Mouse (Mus musculus): ENCODE data around the gene Sik3.

Gene Sik3

DNA sequence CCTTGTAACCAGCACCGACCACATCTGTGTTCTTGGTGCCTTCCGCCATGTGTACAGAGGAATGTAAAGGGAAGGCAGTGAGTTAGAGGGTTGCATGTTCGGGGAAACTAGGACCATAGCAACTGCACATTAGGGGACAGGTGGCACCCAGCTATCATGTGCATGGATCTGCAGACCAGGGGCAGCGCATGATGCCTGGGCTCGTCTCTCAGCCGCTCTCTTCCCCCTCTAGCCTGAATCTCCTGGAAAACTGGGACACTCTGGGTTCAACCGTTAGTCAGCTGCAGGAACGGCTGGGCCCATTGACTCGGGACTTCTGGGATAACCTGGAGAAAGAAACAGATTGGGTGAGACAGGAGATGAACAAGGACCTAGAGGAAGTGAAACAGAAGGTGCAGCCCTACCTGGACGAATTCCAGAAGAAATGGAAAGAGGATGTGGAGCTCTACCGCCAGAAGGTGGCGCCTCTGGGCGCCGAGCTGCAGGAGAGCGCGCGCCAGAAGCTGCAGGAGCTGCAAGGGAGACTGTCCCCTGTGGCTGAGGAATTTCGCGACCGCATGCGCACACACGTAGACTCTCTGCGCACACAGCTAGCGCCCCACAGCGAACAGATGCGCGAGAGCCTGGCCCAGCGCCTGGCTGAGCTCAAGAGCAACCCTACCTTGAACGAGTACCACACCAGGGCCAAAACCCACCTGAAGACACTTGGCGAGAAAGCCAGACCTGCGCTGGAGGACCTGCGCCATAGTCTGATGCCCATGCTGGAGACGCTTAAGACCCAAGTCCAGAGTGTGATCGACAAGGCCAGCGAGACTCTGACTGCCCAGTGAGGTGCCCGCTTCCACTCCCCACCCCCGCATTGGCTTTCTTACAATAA lies 217.2 kb downstream of the Sik3 start:
- DNase-seq (ENCODE audit: low spot score) = peak; percentile 85

DNA sequence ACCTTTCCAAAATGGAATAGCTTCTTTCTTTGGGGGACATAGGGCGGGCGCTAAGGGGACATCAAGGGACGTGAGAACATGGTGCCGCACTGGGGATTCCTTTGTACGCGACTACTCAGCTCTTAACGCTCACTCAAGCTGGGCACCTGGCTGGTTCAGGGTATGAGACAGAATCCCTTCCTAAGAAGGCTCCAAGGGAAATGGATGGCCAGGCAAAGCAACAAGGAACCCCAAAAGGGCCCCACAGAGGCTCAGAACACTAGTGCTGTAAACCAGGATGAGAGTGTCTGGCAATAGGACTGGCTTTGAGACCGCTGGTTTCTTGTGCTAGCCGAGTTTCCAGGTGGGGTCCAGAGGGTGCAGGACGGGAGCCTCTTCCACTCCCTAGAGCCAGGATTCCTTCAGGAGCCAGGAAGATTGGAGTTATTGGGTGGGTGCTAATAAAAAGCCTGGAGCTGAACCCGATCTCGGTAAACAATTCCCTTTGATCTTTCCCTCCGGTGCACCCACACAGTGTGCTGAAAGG lies 217.9 kb downstream of the Sik3 start:
- DNase-seq (ENCODE audit: low spot score) = no peak

DNA sequence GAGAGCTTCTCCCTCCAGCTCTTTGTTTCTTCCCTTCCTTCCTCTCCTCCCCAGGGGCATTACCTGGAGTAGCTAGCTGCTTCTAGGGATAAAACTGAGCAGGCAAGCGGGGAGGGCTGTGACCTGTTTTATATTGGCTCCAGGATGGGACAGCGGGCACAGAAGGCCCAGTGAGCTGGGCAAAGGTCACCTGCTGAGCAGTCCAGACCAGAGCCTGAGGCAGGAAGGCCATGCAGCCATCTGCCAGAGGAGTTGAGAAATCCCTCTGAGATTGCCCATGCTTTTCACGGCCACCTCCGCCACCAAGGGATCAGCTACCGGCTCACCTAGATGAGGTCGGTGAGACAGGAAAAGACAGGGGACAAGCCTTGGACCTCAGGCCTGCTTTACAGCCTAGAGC lies 222.6 kb downstream of the Sik3 start:
- DNase-seq (ENCODE audit: low spot score) = no peak

DNA sequence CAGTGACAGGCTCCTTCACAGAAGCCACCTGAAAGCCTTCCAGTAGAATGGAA lies 222.8 kb downstream of the Sik3 start, which contains the start of gene Apoc3:
TSS of gene Apoc3 (minus strand) at position 41 of the 53 bp plus-strand sequence.
- DNase-seq (ENCODE audit: low spot score) = no peak

DNA sequence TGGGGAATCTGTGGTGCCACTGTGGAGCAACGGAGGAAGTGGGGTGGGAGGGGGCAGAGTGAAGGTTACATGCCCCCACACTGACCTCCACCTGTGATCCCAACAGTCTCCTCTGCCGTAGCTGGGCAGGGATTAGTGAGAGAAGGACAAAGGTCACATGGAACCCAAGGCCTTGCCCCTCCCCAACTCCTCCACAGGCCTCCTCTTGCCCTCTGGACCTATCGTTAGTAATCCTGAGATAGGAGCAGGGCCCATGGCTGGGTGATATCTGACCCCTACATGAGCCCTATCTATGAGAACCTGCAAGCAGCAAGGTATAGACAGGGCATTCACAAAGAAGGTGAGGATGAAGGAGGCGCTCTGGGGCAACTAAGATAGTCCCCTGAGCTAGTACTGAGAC lies 223.0 kb downstream of the Sik3 start:
- DNase-seq (ENCODE audit: low spot score) = no peak

DNA sequence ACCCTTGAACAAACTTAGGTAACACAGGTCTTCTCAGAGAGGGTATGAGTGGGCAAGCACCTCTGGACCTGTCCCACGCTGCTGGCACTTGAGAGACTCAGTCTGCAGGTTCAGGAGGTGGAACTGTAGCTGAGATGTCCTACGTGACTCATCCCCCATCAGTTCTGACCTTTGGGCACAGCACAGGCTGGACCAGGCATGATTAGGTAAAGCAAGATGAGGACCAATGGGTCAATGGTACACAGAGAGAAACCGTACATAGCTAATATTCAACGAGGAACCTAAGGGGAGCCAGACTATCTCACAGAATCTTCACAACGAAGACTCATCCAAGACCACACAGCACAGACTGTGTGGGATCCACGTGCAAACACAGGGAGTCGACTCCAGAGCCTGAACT lies 226.2 kb downstream of the Sik3 start:
- no peak for DNase-seq (ENCODE audit: low spot score)

DNA sequence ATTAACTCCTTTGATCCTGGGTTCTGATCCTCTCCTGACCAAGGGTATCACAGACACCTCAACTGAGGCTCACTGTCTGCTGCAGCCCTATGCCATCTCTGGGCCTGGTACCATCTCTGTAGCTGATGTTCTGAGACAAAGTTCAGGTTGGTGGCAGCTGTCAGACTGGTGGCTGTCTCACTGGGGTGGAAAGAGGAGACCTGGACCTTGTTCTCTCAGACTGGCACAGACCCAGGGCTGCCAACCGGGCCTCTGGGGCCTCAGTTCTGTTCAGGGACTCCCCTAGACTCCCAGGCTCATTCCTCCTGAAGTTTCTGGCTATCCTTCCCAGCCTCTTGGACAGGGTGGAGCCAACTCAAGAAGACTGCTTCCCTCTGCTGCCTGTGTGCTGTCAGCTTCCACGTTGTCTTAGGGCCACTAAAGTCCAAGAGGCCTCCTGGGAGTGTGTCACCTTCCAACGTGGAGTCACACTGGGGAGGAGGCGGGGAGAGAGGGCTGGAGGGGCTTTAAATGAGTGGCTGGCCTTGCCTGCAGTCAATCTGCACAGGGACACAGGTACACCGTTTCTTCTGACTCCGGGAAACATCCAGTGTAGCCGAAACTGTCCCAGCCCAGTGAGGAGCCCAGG lies 228.0 kb downstream of the Sik3 start, which contains the start of gene Apoa4:
TSS of gene Apoa4 (plus strand) at position 171 of the 628 bp plus-strand sequence.
- no peak for DNase-seq (ENCODE audit: low spot score)

DNA sequence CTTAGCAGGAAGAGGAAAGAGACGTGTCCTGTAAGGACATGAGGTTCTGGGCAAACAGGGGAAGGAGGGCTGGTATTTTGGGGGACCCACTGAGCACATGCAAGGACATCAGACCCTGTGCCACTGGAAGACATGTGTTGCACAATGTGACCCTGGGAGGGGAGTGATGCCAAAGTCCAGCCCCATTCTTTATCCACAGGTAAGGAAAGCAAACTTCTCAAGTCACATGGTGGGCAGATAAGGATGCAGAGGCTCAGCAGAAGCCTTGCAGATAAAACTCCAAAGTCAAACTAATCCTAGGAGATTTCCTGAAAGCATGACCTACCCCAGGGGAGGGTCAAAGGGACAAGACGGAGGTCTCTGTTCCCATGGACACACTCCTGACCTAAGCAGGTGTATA lies 229.2 kb downstream of the Sik3 start:
- no peak for DNase-seq (ENCODE audit: low spot score)

DNA sequence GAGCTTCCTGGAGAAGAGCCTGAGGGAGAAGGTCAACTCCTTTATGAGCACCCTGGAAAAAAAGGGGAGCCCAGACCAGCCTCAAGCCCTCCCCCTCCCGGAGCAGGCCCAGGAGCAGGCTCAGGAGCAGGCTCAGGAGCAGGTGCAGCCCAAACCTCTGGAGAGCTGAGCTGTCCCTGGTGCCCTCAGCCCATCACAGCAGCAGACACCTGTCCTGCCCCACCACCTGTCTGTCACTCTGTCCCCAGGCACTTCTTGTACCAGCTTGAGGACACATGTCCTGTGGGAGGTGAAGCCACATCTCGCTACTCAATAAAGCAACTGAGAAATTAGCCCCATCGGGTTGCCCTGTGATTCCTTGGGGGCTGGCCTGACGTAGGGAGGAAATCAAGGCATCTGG lies 230.5 kb downstream of the Sik3 start:
- no peak for DNase-seq (ENCODE audit: low spot score)

DNA sequence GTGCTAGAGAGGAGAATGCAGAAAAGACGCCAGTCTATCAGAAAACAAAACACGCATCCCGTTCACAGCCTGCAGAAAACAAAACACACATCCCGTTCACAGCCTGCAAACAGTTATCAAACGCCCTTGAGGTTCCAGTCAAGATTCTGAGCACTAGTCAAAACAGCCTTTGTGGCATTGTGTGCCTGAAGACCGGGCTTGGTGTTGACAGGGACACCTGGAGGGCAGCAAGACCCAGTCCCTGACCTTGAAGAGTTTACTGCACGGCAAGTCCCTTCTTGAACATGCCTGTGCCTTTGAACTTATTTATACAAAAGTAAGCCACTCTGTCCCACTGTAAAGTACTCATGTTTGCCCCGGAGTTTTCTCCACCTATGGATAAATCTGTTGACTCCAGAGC lies 231.0 kb downstream of the Sik3 start:
- no peak for DNase-seq (ENCODE audit: low spot score)

DNA sequence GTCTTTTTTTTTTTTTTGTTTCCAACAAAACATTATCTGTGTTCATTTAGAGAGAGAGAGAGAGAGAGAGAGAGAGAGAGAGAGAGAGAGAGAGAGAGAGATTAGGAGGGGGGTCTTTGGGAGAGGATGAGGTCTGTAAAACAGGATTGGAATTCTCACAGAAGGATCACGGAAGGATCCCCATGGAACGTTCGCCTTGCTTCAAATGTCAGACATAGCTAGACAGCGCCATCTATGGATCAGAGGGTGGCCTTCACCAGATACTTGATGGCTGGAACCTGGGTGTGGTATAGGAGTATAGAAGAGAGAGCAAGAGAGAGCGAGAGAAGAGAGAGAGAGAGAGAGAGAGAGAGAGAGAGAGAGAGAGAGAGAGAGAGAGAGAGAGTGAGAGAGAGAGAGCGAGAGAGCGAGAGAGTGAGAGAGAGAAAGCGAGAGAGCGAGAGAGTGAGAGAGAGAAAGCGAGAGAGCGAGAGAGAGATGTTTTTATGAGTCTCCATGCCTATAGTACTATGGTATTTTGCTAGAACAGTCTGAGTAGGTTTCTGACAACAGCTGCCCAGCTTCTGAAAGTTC lies 234.2 kb downstream of the Sik3 start:
- peak; percentile 55 for DNase-seq (ENCODE audit: low spot score)

DNA sequence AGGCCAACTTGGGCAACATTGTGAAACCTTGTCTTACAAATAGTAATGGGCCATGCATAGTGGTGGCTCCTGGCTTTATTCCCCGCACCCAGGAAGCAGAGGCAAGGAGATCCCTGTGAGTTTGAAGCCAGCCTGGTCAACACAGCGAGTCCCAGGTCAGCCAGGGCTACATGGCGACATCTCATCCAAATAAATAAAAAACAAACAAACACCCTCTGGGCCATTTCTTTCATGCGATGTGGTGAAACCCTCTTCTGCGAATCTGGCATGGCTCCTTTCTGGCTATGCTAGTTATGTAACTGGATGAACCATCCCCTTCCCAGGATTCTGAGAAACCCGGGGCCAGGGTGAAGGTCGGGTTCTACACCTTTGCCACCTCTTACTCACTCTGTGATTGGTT lies 243.6 kb downstream of the Sik3 start:
- DNase-seq (ENCODE audit: low spot score) = no peak

DNA sequence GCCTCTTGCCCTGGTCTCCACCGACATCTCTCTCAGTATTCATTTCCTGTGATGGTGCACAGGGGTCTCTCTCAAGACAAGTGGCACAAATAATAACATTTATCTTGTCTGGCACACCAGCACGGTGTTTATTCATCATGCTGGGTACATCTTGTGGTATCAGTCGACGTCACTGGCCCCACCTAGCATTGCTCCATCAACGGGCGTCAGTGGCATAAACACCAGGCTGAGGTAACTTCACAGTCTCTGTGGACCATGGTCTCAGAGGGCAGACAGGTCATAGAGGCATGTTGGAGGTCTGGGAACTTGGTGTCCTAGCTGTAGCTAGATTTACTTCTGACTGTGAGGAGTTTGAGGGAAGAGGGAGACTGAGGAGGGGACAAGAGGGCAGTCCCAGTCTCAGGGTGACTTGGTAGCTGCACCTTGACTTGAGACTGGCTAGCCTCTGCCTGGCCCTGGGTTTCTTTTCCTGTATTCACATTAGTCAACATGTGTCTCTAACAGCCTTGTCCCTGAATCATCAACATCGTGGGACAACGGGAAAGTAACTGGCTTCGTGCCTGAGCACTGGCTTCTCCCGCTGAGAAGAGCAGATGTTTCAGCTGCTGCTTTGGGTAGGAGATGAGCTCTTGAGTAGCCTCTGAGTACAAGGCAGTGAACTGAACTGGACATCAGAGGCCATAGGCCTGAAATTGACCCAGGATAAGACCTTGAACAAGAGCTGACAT lies 244.2 kb downstream of the Sik3 start:
- no peak for DNase-seq (ENCODE audit: low spot score)

DNA sequence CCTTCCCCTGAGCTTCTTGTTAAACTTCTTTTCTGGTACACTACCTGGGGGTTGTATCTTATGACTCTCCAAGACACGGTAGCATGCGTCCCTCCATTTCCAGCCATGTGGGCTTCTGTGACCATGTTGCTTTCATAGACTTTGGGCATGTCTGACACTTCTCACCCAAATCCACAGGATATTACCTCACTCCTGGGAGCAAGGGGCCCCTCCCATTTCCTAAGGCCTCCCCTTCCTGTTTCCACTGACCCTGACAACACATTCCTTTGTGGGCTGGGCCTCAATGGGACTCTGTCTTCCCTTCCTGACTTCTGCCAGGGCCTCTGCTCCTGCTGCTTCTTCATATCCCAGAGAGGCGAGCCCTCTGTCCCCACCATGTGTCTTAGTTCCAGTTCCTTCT lies 244.9 kb downstream of the Sik3 start:
- no peak for DNase-seq (ENCODE audit: low spot score)

DNA sequence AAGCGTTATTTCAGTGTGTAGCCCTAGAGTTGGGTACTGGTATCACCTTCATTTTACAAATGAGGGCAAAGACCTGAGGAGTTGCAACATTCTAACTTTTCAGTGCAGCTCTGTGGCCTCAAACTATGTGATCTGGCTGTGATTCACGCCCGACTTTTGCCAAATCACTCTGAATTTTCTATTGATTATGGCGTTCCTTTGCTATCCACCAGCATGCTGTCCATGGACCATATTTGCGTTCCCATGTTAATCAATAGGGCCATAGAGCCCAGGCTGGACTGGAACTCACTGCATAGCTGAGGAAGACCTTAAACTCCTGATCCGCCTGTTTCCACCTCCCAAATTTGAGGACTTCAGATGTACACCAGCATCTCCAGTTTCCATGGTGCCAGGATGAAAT lies 246.5 kb downstream of the Sik3 start:
- DNase-seq (ENCODE audit: low spot score) = no peak

DNA sequence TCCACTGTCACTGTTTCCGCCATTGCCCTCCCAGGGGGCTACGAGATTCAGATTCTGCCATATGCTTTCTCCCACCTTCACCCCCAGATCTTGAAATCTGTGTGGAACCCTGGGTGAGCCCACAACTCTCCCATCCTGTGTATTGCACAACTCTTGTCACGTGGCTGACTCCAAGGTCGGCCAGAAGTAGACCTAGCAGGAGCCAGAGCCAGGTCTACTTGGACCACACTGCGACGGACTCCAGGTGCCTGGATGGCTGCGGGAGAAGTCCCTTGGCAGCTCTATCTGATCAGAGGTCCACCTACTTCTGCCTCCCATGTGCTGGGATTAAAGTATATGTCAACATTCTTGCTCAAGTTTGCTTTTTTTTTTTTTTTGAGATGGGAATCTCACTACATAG lies 248.5 kb downstream of the Sik3 start:
- no peak for DNase-seq (ENCODE audit: low spot score)

DNA sequence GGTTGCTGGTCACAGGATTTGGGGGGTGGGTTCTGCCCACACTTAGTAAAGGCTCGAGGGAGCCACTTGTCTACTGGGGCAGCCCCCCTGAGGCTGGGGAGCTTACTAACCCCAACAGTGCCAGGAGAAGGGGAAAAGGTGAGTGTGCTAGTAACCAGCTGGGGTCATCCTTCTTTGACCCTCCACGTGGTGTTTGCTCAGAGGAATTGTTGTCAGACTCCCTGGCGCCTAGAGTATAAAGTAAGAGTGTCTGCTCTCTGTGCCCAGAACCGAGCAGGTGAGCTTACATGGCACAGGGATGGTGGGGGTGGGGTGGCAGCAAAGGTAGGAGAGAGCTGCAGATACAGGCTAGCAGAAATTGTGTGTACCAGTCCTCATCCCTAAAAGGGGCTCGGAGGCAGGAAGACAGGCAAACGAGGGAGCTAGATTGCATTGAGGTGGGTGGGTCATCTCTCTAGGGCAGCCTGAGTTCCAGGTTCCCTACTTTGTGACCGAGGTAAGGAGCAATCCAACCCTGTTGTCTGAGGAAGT lies 255.8 kb downstream of the Sik3 start, which contains the start of gene Apoa5:
TSS of gene Apoa5 (plus strand) at position 291 of the 531 bp plus-strand sequence.
- no peak for DNase-seq (ENCODE audit: low spot score)

DNA sequence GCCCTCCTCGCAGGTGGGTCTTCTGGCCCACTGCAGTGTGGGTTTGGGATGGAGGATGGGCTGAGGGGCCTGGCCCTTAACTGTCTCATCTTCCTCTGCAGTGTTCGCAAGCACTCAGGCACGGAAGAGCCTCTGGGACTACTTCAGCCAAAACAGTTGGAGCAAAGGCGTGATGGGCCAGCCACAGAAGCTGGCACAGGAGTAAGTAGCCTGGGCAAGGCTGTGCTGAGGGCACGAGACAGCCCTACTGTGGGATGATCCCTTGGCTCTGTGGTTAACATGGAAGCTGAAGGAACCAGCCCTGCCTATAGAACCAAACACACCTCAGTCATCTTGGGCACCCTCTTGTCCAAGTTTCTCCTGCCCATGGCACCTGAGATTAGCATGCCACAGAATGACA lies 256.5 kb downstream of the Sik3 start:
- no peak for DNase-seq (ENCODE audit: low spot score)

DNA sequence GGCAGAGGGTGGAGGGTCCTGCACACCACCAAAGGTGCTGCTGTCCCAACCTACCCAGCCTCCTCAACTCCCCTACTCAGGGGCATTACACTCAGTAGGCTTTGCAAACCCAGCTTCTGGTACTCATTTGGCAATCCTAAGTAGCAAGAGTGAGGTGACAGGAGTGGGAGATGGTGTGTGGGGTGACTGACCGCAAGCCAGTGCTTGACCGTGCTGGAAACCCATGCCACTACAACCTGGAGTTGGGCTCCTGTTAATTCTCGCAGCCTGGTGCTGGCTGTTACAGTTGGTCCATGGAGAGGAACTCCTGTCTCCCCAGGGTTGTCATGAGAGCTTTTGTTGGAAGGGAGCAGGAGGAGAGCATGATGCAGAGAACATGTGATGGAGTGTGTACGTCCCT lies 258.2 kb downstream of the Sik3 start:
- no peak for DNase-seq (ENCODE audit: low spot score)

DNA sequence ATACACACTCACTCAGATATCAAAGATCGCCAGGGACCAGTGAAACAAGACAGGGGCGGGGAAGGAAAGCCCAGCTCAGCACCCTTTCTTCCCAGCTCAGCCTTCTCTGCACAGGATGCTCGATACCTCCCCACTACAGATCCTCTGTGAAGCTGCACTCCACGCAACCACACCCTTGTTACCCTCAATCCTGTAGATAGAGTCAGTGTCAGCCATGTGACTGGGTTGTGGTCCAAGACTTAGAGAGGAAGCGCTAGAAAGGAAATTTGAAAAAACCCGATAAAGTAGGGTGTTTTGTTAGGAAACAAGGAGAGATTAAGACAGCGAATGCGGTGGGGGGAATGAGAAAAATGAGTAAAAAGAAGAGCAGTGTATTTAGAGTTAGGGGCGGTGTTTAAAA lies 259.4 kb downstream of the Sik3 start:
- no peak for DNase-seq (ENCODE audit: low spot score)

DNA sequence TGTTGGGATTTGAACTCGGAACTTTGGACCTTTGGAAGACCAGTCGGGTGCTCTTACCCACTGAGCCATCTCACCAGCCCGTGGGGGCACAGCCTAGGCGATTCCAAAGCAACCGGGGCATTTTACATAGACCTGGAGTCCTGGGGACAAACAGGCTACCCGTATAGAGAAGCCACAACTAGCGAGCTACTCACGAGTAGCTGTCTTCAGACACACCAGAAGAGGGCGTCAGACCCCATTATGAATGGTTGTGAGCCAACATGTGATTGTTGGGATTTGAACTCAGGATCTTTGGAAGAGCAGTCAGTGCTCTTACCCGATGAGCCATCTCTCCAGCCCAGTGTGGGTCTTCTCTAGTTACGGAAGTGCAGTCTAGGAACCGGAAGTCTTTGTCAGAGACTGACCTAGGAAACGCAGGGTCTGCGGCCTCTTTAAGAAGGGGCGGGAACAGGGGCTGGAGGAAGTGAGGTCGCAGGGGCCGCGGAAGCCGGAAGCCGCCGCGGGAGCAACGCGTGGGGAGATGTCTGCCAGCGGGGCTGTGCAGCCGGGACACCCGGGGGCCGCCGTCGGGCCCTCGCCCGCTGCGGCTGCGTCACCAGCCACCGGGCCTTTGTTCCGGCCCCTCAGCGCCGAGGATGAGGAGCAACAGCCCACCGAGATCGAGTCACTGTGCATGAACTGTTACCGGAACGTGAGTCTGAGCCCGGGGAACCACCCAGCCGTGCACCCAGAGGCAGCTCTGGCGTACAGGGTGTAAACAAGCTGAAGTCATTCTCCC lies 260.2 kb downstream of the Sik3 start, which contains the start of gene Zpr1:
TSS of gene Zpr1 (plus strand) at position 388 of the 778 bp plus-strand sequence.
- DNase-seq (ENCODE audit: low spot score) = peak; percentile 80
